Mouse (Mus musculus) myocyte (in vitro differentiated cells): Measurements from ENCODE around the gene Gm20388.

Experiments
- POLR2A ChIP-seq: IDR thresholded peaks from one replicate; pipeline ENCODE4 v1.6.1; 2011; ENCODE audit warnings: low read depth, mild to moderate bottlenecking, control low read depth, moderate library complexity; ENCODE audit not compliant: insufficient read length
- REST ChIP-seq: IDR thresholded peaks from one replicate; pipeline ENCODE4 v1.6.1; 2011; ENCODE audit warnings: mild to moderate bottlenecking, control low read depth, moderate library complexity; ENCODE audit not compliant: insufficient read depth, insufficient read length

- TF ChIP-seq POLR2A (no peak), REST (no peak)
These were observed 2408.5 kb downstream of the Gm20388 start for GRCm38 (mm10) chr8:122319045-122319707.
